Mouse (Mus musculus): ENCODE measurements at regions not wholly inside any gene's neighbourhood (a gene's known extent, or its start where the extent isn't known, plus 50 kb on each side); places are given as distances from the start of the nearest gene placed in this dataset.

- DNase-seq: no peak
Measured at GRCm38 (mm10) chr7:70105024-70105423, 261.5 kb downstream of the Nr2f2 start.

GRCm38 (mm10) chr7:70104486-70104885, 262.0 kb downstream of the Nr2f2 start:
- DNase-seq: peak; percentile 27

DNA sequence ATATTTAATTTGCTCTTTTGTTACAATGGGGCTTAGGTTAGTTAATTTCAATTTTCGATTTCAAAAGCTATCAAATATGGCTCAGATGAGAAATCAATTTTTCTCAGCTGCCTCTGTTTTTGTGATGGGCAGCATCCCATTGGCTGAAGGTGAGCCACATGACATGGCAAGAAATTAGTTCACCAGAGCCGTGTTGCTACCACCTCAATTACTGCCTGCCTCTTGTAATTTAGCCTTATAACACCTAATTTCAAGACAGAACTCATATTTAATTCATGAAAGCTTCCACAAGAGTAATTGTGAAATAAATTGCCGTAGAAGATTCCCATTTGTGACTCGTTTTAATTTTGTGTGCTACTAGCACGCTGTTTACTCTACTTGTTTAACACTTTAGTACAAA, 262.9 kb downstream of the Nr2f2 start:
- DNase-seq: no peak

GRCm38 (mm10) chr7:70099001-70099400, 267.5 kb downstream of the Nr2f2 start:
- DNase-seq: no peak

DNA sequence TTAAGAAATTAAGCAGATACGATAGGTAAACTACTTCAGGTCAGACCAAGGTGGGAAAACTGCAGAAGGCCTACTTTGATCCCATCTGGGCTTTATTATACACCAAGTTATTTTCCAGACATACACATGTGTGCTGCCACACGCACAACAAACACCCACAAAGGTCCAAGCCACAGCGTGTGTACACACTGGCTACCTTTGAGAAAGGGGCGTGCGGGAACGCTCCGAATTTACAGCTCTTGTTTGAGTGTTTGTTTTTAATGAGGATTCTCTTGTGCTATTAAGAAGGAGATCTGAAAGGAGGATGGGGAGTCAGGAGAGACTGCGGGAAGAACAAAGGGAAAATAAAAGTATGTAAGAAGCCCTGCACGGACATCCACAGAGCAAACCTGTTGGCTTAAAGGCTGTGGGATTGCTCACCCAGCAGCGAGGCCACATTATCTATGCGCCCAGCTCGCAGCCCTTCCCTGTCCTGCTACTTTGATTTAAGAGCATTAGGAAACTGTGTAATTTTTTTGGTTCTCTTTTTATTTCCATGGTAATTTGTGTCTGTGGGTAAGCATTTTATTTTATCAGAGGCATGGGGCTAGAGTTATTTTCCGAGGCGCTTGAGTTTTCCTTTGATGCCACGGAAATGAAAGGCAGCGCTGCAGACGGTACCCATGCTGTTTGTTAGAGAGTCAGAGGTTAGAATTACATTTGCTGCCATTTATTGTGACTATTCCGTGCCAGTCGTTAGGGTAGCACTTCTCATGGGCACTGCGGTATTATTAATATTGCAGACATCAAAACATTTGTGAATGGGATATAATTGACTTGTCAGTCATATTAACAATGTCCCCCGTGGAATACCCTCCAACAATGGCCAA, 272.4 kb downstream of the Nr2f2 start:
- DNase-seq: no peak

- DNase-seq: no peak
Measured at GRCm38 (mm10) chr7:70092089-70092488, 274.4 kb downstream of the Nr2f2 start.

- DNase-seq: peak; percentile 45
Measured at GRCm38 (mm10) chr7:70089121-70089520, 277.4 kb downstream of the Nr2f2 start.

DNA sequence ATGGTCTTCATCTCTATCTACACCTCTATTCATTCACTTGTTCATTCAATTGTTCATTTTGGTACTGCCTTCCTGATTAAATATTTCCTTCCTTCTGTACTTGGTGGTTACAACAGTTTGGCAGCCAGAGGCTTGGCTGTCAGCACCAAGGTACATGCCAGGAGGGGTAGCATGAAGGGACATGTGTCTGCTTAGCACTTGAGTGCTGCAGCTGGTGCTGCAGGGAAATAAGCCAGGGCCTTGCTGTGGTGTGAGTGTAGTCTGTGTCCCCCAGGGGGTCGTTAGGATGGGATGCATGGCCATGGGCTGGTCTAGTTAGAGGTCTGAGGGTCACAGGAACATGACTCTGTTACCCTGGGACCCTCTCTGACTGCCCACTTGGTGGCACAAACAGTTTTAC, 296.9 kb downstream of the Nr2f2 start:
- no peak for DNase-seq

DNA sequence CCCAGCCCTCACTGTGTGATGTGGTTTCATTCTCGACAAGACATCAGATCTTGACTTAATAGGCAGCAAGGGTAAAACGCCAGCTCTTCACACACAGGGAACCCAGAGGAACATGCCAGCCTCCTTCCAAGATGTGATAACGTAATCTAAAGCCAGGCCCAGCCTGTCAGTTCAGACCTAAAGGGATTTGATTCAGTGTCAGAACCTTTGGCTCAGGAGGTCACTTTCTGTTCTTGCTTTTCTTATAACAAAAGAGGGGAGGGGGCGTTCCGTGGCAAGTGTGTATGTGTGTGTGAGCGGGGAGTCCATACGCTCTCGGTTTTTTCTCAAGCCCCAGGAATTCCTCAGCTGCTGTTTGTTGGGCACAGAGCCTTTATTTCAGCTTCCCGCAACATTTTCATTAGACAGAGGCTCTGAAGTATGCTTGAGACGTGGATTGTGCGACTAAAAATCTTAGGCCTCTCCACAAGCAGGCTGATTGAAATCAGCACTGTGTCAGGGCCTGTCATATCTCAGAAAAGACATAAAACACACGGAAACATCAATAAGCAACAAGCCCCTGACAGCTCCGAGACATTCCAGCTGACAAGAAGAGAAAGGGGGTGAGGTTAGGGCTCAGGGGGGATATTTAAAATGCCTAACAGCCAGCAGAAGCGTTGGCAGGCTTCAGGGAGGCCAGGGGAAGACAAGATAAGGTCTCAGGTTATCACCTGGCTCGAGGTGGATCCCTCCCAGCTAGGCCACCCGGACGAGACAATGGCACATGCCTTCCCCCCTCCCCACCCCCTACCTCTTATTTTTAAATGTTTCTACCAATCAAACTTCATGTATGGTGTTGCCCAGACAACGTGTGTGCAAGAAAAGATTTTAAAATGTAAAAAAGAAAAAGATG, 298.5 kb downstream of the Nr2f2 start:
- peak; percentile 54 for DNase-seq

DNA sequence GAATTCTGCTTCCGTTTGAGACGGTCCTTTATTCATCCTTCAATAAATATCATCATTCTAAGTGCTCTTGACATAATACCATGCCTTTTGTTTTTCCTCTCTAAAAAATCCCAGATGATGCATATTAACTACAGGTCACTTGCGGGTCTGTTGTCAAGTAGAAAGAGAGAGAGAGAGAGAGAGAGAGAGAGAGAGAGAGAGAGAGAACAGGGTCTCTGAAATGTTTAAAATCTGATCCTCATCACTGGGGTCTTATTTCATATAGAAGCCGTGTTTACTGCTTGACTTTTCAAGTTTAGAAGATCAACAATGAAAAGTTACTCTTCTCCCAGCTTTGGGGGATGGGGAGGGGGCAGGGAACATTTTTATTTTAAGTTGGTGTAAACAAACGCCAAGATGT, 299.5 kb downstream of the Nr2f2 start:
- DNase-seq: peak; percentile 39

DNA sequence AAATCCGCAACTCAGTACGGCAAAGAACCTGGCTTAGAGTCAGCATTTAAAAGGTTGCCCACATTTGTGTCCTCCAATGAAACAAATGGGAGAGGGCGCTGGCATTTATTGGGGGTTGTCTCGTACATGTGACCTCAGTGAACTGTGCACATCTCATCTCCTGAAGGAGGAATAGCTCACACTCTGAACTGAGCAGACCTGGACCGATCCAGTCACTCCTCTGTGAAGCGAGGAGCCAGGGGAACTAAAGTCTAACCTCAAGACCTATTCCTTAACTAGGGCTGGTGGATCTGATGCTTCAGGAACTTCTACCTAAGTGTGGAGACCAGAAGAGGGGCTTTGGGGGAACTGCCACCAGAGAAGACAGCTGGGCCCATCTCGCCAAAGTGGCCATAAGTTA, 300.1 kb downstream of the Nr2f2 start:
- DNase-seq: no peak

- peak; percentile 17 for DNase-seq
Measured at GRCm38 (mm10) chr7:70065471-70066130, 300.9 kb downstream of the Nr2f2 start.

DNA sequence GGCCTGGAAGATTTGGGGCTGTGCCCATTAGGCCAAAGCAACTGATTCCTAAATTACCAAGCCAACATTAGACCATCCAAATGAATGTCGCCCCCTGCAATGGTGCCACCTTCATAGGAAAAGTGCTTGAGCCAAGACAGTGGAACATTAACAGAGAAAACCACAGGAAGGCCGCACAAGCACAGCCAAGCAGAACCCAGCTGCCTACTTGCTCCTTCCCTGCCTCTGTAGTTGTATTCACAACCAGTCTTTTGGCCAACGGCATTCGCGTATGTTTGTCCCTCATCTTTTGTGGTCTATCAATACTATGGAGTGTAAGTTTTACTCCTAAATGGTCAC, 319.2 kb downstream of the Nr2f2 start:
- no peak for DNase-seq

DNA sequence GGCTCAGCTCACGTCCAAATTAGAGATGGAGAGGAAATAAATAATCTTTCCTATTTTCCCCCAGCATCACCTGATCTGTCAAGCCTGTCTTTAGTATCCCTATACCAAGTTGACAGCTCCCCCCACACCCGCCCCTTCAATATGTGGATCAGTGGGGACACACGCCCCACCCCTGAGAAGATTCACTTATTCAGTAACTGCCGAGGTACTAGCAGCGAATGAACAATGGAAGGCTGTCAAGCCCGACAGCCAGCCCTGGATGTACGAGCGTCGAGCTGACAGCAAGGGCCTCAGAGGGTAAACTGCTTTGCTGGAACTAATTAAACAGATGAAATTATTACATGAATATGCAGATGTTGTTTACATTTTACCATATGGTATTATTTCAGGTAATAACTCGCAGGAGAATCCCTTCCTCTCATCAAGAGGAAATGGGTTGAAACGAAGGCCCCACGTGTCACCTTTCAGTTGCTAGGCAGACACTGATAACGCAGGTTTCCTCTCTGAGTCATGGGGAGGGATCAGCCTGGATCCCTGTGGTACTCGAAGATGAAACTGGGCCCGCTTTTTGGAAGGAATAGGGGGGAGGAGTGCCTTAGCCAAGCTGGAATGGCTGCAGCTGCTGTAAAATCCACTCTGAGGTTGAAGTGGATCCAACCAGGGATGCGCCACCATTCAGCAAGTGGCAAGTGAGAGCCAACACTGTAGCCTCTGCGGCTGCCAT, 319.7 kb downstream of the Nr2f2 start:
- peak; percentile 19 for DNase-seq

DNA sequence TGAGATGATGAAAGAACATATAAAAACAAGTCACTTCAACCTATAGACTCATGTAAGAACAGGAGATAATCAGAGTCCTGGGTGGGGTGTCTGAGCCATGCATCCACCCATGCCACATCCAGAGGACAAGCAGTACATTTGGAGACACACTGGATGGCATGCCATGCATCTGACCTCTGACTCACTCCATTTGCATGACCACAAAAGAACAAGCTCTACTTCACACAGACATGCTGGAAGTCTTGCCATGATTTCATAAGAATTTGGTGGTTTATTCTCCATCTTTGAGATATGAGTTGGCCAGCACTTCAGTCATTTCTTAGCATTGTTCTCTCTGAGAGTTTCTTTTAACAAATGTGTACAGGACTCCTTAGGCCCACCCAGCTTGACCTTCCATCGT, 329.5 kb downstream of the Nr2f2 start:
- DNase-seq: no peak

DNA sequence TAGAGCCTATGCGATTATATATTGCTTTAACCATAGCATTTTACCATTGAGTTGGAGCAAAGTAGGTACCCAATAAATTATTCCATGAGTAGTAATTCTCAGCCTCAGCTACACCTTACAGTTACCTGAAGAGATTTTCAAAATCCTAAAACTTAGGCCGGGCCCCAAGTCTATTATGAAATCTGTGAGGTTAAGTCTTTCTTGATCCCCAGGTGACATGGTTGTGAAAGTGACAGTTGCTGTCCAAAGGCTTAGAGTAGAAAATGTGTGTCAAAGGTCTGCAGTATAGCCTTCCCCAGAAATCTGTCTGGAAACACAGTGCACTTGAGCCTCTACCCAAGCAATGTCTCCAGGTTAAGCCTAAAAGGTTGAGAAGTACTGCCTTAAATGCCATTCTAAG, 333.7 kb downstream of the Nr2f2 start:
- no peak for DNase-seq

DNA sequence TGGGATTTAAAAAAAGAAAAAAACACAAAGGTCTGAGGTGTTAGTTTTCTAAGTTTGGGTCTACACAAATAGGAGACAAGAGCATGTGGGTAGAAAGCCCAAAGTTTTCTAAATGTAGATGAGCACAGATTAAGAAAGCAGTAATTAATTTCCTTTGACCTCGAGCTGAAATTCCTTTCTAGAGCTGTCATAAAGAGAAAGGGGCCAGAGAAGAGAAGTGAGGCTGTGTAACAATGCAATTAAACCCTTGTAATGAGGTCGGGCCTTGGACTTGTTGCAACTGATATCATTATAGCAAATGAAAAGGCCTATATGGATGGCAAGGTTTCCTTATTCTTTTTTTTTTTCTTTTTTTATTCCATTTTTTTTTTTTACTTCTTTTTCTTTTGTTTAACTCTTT, 337.2 kb downstream of the Nr2f2 start:
- DNase-seq: peak; percentile 73

- DNase-seq: no peak
Measured at GRCm38 (mm10) chr7:70025527-70025926, 341.0 kb downstream of the Nr2f2 start.

DNA sequence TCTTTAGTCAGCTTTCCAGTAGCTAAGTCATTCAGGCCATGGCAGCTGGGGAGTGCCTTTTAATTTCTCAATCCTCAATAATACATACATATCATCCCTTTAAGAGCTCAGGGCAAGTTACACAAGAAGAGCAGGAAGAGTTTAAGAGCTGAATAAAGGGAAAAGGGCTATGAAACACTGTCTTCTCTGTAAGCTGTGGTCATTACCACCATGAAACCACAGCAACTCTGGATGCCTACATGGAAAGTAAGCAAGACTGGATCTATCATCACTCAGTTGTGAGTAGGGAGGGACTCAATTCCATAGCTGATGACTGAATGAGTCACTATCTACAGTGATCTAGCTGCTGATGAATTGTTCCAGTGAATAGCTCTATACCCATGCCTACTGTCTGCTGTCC, 349.9 kb downstream of the Nr2f2 start:
- no peak for DNase-seq

DNA sequence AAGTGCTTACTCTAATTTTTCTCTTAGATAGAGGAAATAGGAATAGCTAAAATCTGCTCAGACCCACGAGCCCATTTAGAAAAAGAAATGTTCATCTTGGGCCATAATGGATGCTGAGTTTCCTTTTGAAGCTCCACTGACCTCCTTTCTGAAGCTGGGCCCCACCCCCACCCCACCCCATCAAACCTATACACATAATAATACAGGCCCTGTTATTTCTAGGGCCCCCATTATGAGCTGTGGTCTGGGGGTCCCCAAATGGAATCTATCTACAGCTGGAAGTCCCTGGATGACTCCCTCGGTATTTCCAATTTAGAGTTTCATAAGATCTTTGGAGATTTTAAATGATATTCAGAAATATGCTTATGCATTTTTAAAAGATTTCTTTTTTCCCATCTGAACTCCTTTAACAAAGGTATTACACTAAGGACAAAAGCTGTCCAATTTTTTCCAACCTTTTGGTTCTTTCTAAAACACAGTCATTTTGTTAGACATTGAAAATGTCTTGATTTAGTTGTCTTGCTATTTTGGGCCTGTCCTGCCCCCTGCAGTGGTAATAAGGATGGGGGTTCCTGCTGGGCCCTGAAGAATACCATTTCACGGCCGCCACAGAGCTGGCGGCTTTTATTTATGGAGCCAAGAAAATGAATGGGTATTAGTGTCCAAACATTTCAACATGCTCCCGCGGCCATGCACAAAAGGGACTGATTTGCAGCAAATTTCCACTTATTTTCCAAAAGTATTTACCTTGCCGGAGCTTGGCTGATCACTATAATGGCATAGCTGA, 363.1 kb downstream of the Nr2f2 start:
- DNase-seq: no peak

DNA sequence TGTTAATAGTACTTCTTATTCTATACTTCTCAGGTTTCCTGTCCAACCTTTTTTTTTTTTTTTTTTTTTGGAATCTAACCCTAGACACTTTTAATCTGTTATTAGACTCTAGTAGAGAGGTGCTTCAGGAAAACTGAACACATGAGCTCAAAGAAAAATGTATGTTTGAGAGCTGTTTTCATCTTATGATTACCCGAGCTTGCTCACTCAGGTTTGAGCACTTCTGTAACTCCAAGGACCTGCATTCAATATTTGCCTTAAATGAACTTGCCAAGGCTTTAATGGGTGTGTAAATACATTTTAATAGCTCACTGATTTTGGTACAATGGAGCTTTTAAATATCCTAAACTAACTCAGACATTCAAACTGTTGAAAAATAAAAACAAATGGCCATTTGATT, 367.8 kb downstream of the Nr2f2 start:
- no peak for DNase-seq

All from retina, postnatal 1 day (tissue).